Mouse (Mus musculus): Measurements from ENCODE around the gene Ubr2. TPM values are rescaled to one million over a fixed set of nuclear protein-coding genes. Genes with fewer than 3 reads are reported as not detected.
A peak's percentile ranks its signal among the peaks of the same experiment; 100 is the strongest.

Ubr2 gene
- polyA plus RNA-seq, 1 experiment = 35.2 TPM

DNA sequence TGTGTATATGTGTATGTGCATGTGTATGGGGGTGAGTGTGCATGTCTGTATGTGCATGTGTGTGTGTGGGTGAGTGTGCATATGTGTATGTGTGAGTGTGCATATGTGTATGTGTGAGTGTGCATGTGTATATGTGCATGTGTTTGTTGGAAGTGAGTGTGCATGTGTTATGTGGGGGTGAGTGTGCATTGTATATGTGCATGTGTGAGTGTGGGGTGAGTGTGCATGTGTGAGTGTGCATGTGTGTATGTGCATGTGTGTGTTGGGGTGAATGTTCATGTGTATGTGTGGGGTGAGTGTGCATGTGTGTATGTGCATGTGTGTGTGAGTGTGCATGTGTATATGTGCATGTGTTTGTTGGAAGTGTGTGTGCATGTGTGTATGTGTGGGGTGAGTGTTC lies 24.2 kb upstream of the Ubr2 start:
- no peak overlapping the region for H3K4me3 ChIP-seq (ENCODE audit: insufficient read depth, low read length)
- H3K4me1 ChIP-seq (ENCODE audit: control insufficient read depth, insufficient read depth, low read length) = no peaks in the 10 kb centered on the region
- TF ChIP-seq POLR2A (IDR thresholded peaks at IDR 0.05; ENCODE audit: extremely low read depth, insufficient read depth, low read length) (no peak), CTCF (IDR thresholded peaks at IDR 0.05; ENCODE audit: extremely low read depth, insufficient read depth, low read length) (no peak)
- H3K27ac ChIP-seq (ENCODE audit: insufficient read depth, low read length) = no peak overlapping the region

DNA sequence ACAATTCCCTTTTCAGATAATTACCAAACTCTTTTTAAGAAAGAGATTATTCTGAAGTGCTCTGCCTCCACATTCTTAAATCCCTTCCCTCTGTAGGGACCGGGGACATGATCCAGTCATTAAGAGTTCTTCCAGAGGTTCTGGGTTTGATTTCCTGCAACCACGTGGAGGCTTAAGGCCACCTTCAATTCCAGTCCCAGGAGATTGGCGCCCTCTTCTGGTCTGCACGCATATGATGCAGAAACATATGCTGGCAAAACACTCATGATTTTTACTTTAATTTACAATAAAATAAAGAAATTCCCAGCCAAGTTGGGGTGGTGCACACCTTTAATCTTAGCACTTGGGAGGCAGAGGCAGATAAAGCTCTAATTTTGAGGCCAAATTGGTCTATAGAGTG lies 23.3 kb upstream of the Ubr2 start:
- H3K4me3 ChIP-seq (ENCODE audit: insufficient read depth, low read length) = no peak overlapping the region
- H3K4me1 ChIP-seq (ENCODE audit: control insufficient read depth, insufficient read depth, low read length) = no peaks in the 10 kb centered on the region
- TF ChIP-seq POLR2A (IDR thresholded peaks at IDR 0.05; ENCODE audit: extremely low read depth, insufficient read depth, low read length) = no peak
- TF ChIP-seq CTCF (IDR thresholded peaks at IDR 0.05; ENCODE audit: extremely low read depth, insufficient read depth, low read length) = peak; percentile 84
- H3K27ac ChIP-seq (ENCODE audit: insufficient read depth, low read length) = no peak overlapping the region

DNA sequence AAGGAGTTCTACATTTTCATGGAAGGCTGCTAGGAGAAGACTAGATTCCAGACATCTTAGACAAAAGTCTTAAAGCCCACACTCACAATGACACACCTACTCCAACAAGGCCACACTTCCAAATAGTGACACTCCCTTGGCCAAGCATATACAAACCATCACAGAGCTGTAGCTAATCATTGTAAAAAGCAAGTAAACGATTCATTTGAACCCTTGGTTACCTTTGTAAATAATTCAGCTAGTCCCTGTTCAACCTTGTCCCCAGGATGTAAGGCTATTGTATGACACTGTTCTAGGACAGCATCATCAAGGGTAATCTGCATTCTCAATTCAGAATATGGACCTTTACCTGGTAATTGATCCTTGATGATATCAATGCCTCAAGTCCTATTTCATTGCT lies 14.4 kb upstream of the Ubr2 start:
- no peak overlapping the region for H3K27ac ChIP-seq (ENCODE audit: insufficient read depth, low read length)

DNA sequence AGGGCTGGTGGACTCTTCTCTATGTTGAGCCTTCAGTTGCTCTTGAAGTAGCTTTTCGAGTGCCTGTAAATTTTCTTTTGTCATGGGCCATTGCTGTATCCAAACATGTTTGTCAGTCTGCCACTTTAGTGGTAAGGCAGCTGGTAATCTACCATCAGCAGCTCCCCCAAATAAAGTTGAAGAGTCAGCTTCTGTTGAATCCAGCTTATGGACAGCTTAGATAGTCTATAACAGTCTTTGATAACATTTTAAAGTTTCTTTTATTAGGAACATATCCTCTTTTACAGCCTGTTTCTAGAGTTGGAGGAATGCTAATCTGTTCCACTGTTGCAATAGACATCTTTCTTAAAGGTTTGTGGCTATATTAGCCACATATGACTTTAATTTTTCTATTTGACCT lies 13.0 kb upstream of the Ubr2 start:
- Histone ChIP-seq H3K4me1 (ENCODE audit: control insufficient read depth, insufficient read depth, low read length) (no peaks in the 10 kb centered on the region), H3K4me3 (ENCODE audit: insufficient read depth, low read length) (no peak overlapping the region), H3K27ac (ENCODE audit: insufficient read depth, low read length) (no peak overlapping the region)
- TF ChIP-seq POLR2A (IDR thresholded peaks at IDR 0.05; ENCODE audit: extremely low read depth, insufficient read depth, low read length) (no peak), CTCF (IDR thresholded peaks at IDR 0.05; ENCODE audit: extremely low read depth, insufficient read depth, low read length) (no peak)

More for the DNA sequence above, 14.4 kb upstream of the Ubr2 start:
- no peaks in the 10 kb centered on the region for H3K4me1 ChIP-seq (ENCODE audit: control insufficient read depth, insufficient read depth, low read length)
- no peak overlapping the region for H3K4me3 ChIP-seq (ENCODE audit: insufficient read depth, low read length)
- TF ChIP-seq POLR2A (IDR thresholded peaks at IDR 0.05; ENCODE audit: extremely low read depth, insufficient read depth, low read length) = no peak
- TF ChIP-seq CTCF (IDR thresholded peaks at IDR 0.05; ENCODE audit: extremely low read depth, insufficient read depth, low read length) = no peak

DNA sequence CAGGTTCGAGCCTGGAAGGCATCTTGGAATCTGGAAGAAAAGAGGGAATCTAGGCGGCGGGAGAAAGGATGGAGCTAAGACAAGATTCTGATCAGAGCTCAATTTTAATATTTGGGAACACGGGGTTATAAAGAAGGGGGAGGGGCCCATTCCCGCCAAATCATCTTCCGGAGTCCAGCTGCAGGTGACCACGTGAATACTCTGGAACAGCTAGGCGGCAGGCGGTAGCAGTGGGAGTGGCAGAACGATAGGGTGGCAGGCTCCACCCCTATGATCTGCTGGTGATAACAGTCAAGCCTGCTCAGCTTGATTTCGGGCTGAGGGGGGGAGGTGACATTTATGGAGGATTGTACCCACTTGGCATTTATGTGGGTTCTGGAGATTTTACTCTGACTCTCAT lies 2.5 kb upstream of the Ubr2 start:
- TF ChIP-seq POLR2A (IDR thresholded peaks at IDR 0.05; ENCODE audit: extremely low read depth, insufficient read depth, low read length) = no peak
- TF ChIP-seq CTCF (IDR thresholded peaks at IDR 0.05; ENCODE audit: extremely low read depth, insufficient read depth, low read length) = no peak
- Histone ChIP-seq H3K4me3 (ENCODE audit: insufficient read depth, low read length) (no peak overlapping the region), H3K4me1 (ENCODE audit: control insufficient read depth, insufficient read depth, low read length) (peaks cover 4% of the 10 kb centered on the region; the same call in 1 of the 2 replicates), H3K27ac (ENCODE audit: insufficient read depth, low read length) (no peak overlapping the region)

DNA sequence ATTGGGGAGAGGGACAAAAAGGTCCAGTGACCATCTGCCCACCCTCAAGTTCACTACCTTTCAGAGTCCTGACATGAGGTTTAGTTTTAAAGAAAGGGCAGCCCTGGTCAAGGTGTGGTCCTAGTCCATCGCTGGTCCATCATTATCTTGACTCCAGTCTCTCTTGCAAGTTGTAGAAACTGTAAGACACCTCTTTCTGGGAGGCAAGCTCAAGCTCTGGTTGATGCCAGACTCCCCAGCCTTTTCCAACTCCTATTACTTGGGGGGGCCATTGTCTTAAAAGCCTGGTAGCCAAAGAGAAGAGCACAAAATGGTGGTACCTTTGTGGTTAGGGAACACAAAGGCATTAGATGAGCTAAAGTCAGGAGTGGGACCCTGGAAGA lies 1.3 kb upstream of the Ubr2 start:
- peaks cover 4% of the 10 kb centered on the region; the same call in 1 of the 2 replicates for H3K4me1 ChIP-seq (ENCODE audit: control insufficient read depth, insufficient read depth, low read length)
- no peak overlapping the region for H3K4me3 ChIP-seq (ENCODE audit: insufficient read depth, low read length)
- H3K27ac ChIP-seq (ENCODE audit: insufficient read depth, low read length) = no peak overlapping the region
- TF ChIP-seq CTCF (IDR thresholded peaks at IDR 0.05; ENCODE audit: extremely low read depth, insufficient read depth, low read length) (no peak), POLR2A (IDR thresholded peaks at IDR 0.05; ENCODE audit: extremely low read depth, insufficient read depth, low read length) (no peak)

DNA sequence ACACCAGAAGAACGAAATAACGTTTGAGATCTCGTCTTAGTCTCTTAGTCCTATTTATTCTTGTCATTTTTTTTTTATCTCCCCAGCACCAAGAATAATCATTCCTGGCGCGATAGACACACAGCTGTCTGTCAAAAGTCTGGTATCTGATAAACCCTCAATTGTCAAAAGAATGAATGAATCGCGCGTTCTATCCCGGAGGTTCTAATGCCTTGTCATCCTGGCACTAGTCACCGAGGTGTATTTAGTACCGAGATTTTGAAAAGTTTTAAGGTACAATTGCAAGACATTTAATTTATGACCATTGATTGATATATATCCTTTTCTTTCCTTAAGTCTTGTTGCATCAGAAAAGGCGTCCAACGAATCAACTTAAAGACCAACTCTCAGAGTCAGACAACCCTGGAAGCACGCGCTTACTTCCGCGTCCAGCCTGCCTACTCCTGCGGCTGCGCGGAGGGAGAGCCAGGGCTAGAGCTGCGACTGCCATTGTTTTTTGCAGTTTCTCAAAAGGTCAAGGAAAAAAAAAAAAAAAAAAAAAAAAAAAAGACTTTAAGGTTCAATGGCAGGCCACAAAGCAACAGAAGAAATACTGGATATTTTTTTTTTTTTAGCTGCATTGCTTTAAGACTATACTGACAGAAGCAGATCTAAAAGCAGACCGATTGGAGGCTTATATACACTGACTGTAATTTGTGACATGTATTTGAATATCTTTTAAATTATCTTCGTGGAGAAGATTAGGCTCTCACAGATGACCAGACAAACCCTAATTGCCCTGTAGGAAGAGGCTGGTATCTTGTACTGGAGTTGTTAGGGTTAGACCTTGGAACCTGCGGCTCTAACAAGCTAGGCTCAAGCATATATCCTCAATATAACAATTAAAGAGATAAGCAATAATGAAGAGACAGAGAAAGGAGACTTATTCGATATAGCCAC lies 635 bp upstream of the Ubr2 start:
- Histone ChIP-seq H3K27ac (ENCODE audit: insufficient read depth, low read length) (no peak overlapping the region), H3K4me1 (ENCODE audit: control insufficient read depth, insufficient read depth, low read length) (peaks cover 8% of the 10 kb centered on the region; the same call in 1 of the 2 replicates), H3K4me3 (ENCODE audit: insufficient read depth, low read length) (peak overlapping the region; percentile 64)
- TF ChIP-seq POLR2A (IDR thresholded peaks at IDR 0.05; ENCODE audit: extremely low read depth, insufficient read depth, low read length) = no peak
- TF ChIP-seq CTCF (IDR thresholded peaks at IDR 0.05; ENCODE audit: extremely low read depth, insufficient read depth, low read length) = no peak

DNA sequence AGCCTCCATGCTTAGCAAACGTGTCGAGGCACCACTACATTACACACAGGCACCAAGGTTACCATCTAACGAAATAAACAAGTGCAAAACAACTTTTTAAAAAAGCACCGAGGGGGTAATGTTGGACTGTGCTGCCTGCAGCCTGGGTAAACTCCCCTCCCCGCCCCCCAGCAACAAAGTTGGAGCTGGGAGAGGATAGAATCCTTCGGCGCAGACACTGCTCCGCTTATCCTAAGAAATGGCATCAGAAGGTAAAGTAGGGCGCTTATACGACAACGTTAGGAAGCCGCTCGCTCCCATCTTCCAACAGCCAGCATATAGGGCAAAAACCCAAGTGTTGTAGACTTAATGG lies 834 bp downstream of the Ubr2 start:
- H3K4me1 ChIP-seq (ENCODE audit: control insufficient read depth, insufficient read depth, low read length) = peaks cover 8% of the 10 kb centered on the region; the same call in 1 of the 2 replicates
- H3K4me3 ChIP-seq (ENCODE audit: insufficient read depth, low read length) = peak overlapping the region; percentile 64
- TF ChIP-seq CTCF (IDR thresholded peaks at IDR 0.05; ENCODE audit: extremely low read depth, insufficient read depth, low read length) = no peak
- no peak for TF ChIP-seq POLR2A (IDR thresholded peaks at IDR 0.05; ENCODE audit: extremely low read depth, insufficient read depth, low read length)
- H3K27ac ChIP-seq (ENCODE audit: insufficient read depth, low read length) = peak overlapping the region; percentile 91

DNA sequence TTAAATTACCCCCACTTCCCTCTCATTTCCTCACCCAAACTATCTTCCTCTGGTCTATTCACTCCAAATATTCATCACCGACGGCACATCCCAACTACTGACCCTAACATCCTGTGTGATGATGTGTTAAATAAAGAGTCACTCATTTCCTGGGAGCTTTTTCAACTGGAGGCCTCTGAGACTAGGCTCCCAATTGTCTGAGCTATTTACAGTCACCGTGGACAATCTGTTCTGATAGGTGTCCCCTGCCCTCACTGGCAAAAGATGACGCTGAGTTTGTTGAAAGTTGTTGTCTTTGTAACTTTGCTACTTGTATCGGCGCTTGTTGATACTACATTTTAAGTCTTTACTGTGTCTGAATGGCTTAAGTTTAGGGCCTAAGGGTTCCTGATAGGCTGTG lies 1.3 kb downstream of the Ubr2 start:
- peak overlapping the region; percentile 64 for H3K4me3 ChIP-seq (ENCODE audit: insufficient read depth, low read length)
- no peak overlapping the region for H3K27ac ChIP-seq (ENCODE audit: insufficient read depth, low read length)
- H3K4me1 ChIP-seq (ENCODE audit: control insufficient read depth, insufficient read depth, low read length) = peaks cover 8% of the 10 kb centered on the region; the same call in 1 of the 2 replicates
- TF ChIP-seq POLR2A (IDR thresholded peaks at IDR 0.05; ENCODE audit: extremely low read depth, insufficient read depth, low read length) = no peak
- no peak for TF ChIP-seq CTCF (IDR thresholded peaks at IDR 0.05; ENCODE audit: extremely low read depth, insufficient read depth, low read length)

DNA sequence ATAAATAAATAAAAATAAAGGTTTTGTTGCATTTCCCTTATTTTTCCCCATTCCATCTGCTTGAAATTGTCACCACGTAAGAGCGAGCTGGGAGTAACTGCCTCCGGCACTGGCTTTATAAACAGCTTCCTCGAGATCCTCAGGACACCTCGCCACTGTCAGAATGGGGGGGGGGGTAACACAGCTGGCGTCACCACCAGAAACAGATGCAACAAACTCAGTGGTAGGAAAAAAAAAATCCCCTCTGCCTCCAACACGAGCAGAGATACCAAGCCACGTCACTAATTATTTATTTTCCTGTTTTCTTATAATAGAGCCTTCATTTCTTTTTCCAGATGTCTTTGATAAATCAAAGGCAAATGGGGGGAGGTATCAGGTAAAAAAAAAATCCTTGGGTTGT lies 1.9 kb downstream of the Ubr2 start:
- Histone ChIP-seq H3K27ac (ENCODE audit: insufficient read depth, low read length) (no peak overlapping the region), H3K4me1 (ENCODE audit: control insufficient read depth, insufficient read depth, low read length) (peaks cover 8% of the 10 kb centered on the region; the same call in 1 of the 2 replicates), H3K4me3 (ENCODE audit: insufficient read depth, low read length) (peak overlapping the region; percentile 64; the same call in 1 of the 2 replicates)
- TF ChIP-seq POLR2A (IDR thresholded peaks at IDR 0.05; ENCODE audit: extremely low read depth, insufficient read depth, low read length) (no peak), CTCF (IDR thresholded peaks at IDR 0.05; ENCODE audit: extremely low read depth, insufficient read depth, low read length) (no peak)

Data from cortical plate, adult 2 months (tissue).